Mouse (Mus musculus) neutrophil, adult 5-6 weeks (primary cell): ENCODE results near the gene Skap1. TPM values are rescaled to one million over a fixed set of nuclear protein-coding genes. Genes with fewer than 3 reads are reported as not detected.

Source experiments
- ATAC-seq: fragments of 151-379, 151-347 bp; 2 replicates; pipeline ENCODE4 v1.8.0; 2017; ENCODE audit warnings: mild to moderate bottlenecking, moderate TSS enrichment; ENCODE audit not compliant: insufficient number of reproducible peaks, poor library complexity, low FRiP score, severe bottlenecking; ENCODE audit errors: extremely low read depth
- total RNA-seq: library from RNA; stranded (forward); fragments of 200-1000 nt; gene quantifications from 2 replicates; pipeline ENCODE4 v1.2.3, GENCODE M21; 2017

Skap1 gene
- 29.5 and 33.1 TPM in 2 replicates for total RNA-seq

DNA sequence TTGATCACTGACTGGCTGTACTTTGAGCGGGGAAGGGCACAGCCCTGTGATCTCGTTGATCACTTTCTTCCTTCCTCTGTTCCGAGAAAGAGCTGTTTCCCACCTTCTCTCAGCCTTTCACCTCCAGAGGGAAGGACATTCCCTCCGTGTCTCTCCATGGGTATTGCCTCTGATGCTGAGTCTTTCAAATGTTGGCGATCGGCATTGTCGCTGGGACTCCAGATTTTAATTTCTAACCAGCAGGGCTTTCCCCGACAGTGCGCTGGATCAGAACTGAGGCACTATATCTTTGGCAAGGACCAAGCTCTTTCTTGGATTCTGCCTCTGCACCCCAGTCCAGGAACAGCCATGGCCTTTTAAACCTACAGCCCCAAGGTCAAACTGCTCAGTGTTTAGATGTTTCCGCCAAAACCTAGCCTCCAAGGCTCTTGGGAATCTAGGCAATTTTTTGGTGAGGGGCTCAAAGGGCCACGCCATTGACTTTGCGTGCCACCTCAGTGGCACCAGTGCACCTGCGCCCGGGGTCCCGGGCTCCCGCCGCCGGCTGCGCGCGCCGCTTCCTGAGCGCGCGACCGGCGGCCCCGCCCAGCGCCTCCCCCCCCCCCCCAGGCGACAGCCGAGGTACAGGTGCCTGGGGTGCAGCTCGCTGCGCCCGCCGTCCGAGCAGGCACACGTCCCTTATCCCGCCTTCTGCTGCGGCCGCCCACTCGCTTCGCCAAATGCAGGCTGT, at the start of gene Skap1:
TSS of gene Skap1 (plus strand) at position 608 of the 730 bp plus-strand sequence.
- ATAC-seq, result no peak

DNA sequence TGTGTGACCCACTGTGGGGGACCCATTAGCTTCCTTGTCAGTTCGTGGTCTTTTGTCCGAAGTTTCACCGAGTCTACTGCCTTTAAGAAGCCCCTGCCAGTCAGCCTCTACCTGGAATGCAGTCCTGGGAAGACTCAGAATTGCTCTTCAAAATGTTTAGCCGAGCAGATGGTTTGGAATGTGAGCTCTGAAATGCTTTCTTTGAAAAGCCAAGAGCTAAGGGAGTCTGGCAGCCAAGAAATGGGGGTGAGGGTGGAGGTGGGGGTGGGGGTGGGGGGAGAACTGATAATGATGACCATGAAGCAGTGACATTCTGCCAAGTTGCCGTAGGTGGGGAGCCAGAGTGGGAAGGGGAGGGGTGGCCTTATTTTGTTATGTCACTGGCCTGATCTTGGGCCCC, 43.3 kb upstream of the Skap1 start:
- ATAC-seq, result no peak

DNA sequence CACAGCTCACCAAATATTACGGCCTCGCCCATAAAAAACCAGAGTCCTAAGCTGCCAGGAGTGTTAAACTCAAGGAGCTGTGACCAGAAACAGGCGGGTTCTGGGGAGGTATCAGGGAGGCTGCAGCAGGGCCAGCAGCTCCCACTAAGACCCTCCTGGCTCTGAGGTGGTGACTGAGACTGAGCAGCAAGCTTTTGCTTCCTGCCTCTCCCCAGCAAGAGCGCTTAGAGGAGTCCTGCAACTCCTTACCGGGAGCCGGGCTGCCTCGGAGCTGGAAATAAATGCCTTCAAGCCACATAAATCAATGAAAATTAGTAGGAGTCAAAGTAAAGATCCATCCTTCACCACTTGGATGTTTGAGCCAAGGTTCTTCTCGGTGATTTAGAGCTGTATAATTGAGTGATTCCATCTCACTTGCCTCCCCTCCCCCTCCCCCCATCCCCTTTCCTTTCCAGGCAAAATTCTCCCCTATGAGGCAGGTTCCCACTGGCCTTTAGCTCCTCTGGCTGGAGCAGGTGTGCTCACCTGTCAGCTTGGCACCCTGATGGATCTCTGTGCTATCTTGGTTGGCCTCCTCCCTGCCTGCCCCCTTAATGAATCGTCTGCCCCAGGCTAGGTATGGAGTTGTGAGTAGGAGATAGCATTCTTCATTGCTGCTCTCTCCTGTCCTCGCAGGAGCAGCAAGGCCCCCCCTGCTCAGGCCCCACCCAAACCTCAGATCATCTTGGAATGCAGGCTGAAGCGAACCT, 42.7 kb upstream of the Skap1 start:
- ATAC-seq, result no peak

DNA sequence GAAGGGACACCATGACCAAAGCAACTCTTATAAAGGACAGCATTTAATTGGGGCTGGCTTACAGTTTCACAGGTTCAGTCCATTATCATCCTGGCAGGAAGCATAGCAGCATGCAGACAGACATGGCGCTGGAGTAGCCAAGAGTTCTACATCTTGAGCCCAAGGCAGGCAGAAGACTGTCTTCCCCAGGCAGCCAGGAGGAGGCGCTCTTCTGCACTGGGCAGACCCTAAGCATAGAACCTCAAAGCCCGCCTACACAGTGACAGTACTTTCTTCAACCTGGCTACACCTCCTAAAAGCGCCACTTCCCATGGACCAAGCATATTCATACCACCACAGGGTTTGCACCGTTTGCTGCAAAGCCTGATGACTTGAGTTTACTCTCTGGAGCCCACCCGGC, 39.2 kb upstream of the Skap1 start:
- ATAC-seq, result no peak

DNA sequence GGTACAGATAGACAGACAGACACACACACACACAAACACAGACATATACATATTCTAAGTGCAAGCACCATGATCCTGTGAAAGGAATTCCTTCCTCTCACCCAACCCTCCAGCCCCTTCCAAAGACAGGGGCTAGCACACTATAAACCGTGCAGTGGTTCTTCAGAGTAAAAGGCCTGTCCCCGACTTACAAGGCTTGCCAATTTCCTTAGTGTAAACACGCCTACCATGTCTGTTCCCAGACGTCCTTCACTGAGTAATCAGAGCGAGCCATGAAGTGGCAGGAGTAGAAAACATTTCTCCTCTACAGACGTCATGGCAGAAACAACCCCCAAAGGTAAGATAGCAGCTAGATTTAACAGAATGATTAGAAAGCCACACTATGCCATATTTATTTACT, 38.2 kb upstream of the Skap1 start:
- no peak for ATAC-seq

DNA sequence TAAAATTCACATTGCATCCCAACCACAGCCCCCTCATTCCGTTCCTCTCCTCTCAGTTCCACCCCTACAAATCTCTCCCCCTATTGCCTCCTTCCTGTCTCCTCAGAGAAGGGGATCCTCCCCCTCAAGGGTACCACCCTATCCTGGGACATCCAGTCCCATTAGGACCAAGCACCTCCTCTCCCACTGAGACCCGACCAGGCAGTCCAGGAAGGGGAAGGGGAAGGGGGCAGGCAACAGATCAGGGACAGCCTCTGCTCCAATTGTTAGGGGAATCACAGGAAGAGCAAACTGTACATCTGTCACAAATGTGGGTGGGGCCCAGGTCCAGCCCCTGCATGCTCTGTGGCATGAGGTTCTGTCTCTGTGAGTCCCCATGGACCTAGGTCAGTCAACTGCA, 37.6 kb upstream of the Skap1 start:
- ATAC-seq, result no peak

DNA sequence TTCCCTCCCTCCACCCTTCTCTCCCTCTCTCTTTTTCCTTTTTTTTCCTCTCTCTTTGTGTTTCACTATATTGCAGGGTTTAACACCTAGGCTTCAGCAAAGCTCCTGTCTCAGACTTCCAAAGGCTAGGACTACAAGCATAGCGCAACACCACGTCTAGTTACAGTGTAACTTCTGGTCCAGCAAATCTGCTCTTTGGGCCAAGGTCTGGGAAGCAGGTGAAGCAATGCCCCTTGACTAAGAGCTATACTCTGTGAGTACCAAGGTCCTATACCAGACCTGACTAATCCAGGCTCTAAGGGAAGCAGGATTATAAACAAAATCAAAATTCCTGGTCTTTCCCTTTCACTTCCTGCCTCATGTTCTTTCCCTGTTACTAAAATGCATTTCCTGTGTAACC, 35.3 kb upstream of the Skap1 start:
- ATAC-seq, result no peak

DNA sequence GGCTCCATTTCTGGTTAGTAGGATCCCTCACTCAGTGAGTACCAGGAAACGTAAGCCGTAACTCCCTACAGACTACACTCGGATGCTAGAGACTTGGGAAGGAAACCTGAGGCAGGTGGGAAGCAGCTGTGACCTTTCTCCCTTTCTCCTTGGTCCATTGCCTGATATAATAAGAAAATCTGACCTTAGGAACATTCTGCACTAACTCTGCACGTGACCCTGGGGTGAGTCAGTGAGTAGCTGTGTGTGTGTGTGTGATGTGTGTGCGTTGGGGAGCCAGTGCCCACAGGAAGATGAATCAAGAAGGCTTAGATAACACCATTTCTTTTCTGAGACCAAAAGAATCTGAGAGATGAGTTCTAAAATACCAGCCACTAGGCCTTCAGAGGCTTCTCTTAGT, 34.5 kb upstream of the Skap1 start:
- ATAC-seq, result no peak

DNA sequence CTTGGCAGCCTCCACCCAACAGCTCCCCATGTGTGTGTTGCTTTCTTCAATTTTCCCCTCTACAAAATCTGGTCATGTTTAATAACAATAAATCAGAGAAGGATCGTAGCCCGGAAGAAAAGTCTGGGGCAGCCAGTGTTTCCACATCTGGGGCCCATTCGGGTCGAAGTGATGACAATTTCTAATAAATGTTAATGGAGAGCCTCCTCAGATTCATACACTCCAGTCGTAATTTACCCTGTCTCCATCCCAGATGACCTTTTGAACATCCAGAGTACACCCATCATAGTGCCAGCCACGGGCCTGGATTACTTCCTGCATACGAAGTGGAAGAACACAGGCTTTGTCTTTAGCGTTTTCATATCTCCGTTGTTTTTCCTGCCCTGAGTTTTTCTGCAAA, 32.5 kb upstream of the Skap1 start:
- no peak for ATAC-seq

DNA sequence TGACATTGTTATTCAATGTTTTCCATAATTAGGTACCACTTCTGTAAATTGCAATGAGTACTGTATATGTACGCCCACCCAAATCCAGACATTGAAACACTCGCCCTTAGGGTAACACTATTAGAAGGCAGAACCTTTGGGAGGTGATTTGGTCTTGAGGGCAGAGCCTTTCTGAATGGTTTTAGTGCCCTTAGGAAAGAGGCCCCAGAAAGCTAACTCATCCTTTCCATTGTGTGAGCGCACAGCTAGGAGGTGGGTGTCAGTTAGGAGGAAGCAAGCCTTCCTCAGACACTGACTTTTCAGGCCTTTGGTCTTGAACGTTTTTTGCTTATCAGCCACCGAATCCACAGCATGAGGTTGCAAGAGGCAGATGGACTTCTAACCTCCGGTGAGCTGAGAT, 29.5 kb upstream of the Skap1 start:
- no peak for ATAC-seq

DNA sequence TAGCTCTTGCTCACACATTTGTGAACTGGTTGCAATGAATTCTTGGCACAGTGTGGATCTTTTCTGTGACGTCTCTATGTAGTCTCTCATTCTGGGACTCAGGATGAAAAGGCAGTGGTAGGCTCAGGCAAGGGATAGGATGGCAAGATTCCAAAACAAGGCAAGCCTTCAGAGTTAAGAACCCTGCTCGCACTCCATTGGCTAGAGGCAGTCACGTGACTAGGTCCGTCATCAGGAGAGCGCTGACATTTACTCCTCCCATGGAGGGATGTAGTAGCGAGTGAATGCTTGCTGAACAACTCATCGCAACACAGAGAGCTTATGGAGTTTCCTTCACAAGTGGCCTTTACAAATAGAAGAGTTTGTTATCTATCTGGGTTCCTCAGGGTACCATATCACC, 27.9 kb upstream of the Skap1 start:
- no peak for ATAC-seq

DNA sequence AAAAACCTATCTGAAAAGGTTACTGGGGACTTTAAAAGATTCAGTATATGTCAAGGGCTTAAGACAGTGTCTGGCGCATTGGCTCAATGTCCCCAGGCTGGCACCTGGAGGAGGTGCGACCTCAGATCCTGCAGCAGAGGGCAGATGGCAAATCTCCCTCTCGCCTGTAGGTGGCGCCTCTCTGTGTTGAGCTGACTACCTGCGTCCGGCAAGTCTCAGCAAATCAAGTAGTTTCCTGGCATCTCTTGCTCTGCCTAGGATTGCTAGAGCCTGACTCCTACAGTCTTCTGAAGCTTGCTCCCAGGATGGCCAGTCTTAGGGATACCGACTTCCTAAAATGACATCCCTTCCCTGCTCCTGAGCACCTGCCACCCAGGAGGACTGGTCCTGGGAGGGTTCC, 25.6 kb upstream of the Skap1 start:
- ATAC-seq, result peak; percentile 67; the same call in 1 of the 2 replicates

DNA sequence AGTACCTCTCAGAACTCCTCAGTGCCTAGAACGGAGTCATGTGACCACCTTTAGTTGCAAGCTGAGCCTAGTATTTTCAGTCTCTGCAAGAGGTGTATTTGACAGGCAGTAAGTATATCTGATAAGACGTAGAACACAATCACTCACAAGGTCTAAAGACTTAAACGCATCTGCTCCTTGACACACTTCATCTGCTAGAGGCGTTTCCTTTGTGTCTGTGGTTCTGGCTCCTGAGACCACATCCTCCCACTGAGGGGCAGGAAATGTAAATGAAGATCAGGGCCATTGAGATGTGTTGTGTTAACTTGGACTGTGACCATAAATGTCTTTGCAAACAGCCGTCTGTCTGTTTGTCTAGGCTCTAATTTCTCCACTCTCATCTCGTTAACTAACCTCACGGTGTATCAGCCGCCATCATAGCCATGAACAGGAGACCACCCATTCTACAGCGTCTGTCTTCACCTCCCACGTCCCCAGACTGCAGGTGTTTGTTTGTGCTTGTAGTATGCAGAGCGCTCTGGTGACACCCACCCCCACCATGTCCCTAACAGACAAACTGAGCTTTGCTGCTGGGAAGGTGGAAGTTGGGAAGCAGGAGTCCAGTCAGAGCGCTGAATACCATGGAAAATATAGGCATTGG, 22.7 kb upstream of the Skap1 start:
- ATAC-seq, result peak; percentile 84

DNA sequence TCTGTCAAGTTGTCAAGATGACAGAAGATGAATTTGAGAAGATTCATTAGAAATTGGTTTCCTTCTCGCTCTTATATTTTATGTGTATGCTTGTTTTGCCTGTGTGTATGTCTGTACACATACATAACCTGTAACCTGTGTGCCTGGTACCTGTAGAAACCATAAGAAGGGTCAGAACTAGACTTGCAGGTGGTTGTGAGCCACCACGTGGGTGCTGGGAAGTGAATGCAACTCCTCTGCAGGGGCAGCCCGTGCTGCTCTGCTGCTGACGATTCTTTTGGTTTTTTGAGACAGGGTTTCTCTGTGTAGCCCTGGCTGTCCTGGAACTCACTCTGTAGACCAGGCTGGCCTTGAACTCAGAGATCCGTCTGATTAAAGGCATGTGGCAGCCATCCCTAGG, 21.9 kb upstream of the Skap1 start:
- ATAC-seq, result no peak

DNA sequence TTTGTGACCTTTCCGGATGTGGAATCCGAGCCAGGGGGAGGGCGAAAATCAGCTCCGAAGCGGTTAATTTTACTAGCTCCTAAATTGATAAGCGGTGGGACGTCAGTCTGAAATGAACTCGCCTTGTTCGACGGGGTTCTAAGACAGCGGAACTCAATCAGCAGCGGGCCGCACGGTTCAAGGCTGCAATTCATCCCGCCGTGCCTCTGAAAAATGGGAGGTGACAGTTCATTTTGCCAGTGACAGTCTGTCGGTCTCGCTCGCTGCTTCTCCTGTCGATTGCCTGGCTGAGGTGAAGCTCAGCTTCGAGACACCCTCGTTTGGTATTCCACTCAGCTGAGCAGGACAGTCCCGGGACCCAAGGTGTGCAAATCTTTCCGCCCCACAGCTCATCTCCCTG, 16.5 kb upstream of the Skap1 start:
- no peak for ATAC-seq

DNA sequence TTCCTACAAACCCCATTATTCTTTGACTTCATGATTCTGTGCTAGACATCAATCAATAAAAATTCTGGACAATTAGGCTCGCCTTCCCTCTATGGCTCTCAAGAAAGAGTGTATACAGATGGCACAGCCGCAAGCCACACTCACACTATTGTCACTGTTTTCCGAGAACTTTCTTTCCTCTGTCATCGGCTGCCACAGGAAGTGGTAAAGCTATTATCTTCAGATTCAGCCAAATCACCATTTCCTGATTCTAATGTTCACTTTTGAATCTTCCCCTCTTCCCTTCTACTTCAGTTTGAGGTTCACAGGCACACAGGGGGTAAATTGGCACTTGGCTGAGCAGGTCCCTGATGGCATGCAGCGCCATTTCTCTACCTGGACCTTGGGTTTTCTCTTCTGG, 9.3 kb upstream of the Skap1 start:
- 0 out of 2 replicates have a peak, but pooled peaks have one; percentile 30 for ATAC-seq

DNA sequence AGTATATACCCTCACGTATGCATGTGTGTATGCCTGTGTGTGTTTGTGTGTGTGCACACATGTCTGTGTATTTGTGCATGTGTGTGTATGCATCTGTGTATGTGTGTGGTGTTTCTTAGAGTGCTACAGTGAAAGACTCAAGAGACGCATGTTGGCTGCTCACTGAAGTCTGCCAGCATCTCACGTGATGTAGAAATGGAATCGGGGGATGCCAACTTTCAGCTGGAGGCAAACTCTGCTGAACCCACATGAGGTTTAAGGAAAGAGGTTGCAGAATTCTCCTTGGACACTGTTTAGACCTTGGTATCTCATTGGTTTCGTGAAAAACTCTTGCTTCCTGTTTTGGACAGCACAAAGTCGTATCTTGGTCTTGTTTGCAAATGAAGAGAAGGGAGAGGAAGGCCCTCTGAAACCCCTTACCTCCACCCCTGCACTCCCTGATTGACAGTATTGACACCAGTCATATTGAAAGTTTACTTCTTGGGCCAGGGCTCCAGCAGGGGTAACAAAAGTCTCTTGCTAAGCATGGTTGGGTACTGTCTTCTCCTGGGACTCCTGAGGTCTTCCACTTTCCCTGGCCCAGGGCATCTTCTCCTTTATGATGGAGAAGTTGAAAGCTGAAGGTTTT, 8.6 kb upstream of the Skap1 start:
- ATAC-seq, result no peak

DNA sequence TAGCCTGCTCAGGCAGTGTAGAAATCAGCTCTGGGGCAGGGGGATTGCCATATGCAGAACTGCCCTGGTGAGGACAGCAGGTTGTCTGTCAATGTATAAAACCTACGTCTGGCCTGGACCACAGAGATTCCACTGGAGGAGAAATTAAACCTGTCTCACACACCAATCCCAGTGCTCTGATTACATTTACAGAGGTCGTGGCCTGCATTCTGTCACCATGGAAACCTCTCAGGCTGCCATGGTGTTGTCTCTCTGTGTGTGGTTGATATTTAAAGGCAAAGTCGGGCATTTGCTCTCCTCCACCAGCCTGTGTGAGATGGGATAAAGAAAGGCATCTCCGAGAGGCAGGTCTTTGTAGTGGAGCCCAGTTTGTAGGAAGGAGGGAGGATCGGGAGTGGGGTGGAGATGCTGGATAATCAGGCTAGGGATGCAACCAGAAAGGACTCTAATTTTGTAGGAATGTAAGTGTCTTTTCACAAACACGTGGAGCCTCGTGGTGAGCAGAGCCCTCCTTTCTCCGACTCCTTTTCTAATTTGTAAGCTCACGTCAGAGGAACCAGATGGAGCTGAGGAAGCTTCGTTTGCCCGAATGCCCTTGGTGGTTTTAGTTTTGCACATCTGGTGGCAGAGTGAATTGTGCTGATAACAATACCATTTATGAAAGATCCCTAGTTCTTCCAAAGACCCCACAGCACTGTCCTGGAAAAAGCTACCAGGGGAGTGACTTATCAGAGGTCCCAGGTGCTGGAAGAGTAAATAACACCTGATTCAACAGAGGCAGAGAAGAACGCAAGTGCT, 7.7 kb upstream of the Skap1 start:
- ATAC-seq, result no peak

DNA sequence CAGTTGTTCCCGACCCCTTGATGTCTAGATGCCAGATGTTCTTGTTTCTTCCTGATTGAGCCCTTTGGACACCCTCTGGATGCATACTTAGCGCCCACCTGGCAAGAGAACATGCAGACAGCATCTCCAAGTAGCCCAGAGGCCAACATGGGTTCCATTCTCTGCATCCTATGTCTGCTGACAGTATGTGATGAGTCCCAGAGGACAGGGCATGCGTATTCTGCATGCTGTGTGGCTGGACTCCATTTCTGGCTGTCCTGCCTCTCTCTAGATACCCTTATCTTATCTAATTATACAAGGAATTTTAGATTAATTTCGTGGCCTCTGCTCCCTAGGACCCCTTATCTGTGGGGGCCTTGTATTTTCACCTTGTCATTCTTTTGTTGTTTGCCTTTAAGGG, 2.6 kb upstream of the Skap1 start:
- no peak for ATAC-seq
